Mouse (Mus musculus) midbrain, embryonic 11.5 days (tissue): ENCODE measurements around the gene Samd4b. TPM values are rescaled to one million over a fixed set of nuclear protein-coding genes. Genes with fewer than 3 reads are reported as not detected.
"Not testable (repeated sequence)": the region's sequence is repeated elsewhere in the genome, so short reads cannot be mapped to it uniquely, and the experiment has no call there.

Experiments used
- ATAC-seq: fragments of 200-750 bp; cut with Nextera tagmentation; 2 replicates; pipeline ENCODE4 v1.8.0; 2017; ENCODE audit warnings: moderate TSS enrichment, moderate library complexity; ENCODE audit not compliant: low FRiP score
- DNase-seq: peaks from one replicate; pipeline ENCODE4 v3.0.0; 2015; ENCODE audit warnings: low spot score; ENCODE audit errors: missing footprints
- H3K27ac ChIP-seq: fragments of 300-500 bp; sonication (generic); 2 replicates; pipeline ENCODE4 v1.5.1; 2014; ENCODE audit warnings: low read depth, low read length
- H3K27me3 ChIP-seq: fragments of 300-500 bp; sonication (generic); 2 replicates; pipeline ENCODE4 v1.6.1; 2014; ENCODE audit warnings: mild to moderate bottlenecking, low read length, moderate library complexity, mixed read lengths; ENCODE audit not compliant: control insufficient read depth, insufficient read depth
- H3K36me3 ChIP-seq: fragments of 300-500 bp; sonication (generic); 2 replicates; pipeline ENCODE4 v1.6.1; 2014; ENCODE audit warnings: mild to moderate bottlenecking, low read length, moderate library complexity, mixed read lengths; ENCODE audit not compliant: control insufficient read depth, insufficient read depth
- H3K4me1 ChIP-seq: fragments of 300-500 bp; sonication (generic); 2 replicates; pipeline ENCODE4 v1.6.1; 2014; ENCODE audit warnings: low read length; ENCODE audit not compliant: control insufficient read depth, insufficient read depth
- H3K4me2 ChIP-seq: fragments of 300-500 bp; sonication (generic); 2 replicates; pipeline ENCODE4 v1.6.1; 2014; ENCODE audit warnings: mild to moderate bottlenecking, moderate library complexity
- H3K4me3 ChIP-seq: fragments of 300-500 bp; sonication (generic); 2 replicates; pipeline ENCODE4 v1.5.1; 2014; ENCODE audit warnings: low read depth, low read length
- H3K9ac ChIP-seq: fragments of 300-500 bp; sonication (generic); 2 replicates; pipeline ENCODE4 v1.6.1; 2014; ENCODE audit warnings: low read length
- H3K9me3 ChIP-seq: fragments of 300-500 bp; sonication (generic); 2 replicates; pipeline ENCODE4 v1.6.1; 2016; ENCODE audit warnings: low read length; ENCODE audit not compliant: control insufficient read depth
- WGBS: fragments of 180-500 bp; shearing (Covaris S2); extraction: QIAGEN DNeasy Blood & Tissue Kit; methylation state at CpG from one replicate; pipeline ENCODE4 v1.1.7; 2014; 5-methylcytosine and 5-hydroxymethylcytosine counted together
- polyA plus RNA-seq: library from polyadenylated mRNA; unstranded; fragments of >200 nt; fragmentation: Nextera tagmentation; extraction: Ambion mirVana; gene quantifications from 2 replicates; pipeline ENCODE4 v1.2.1, GENCODE M21; 2014

Samd4b gene
- polyA plus RNA-seq, 1 experiment from 2014 or later = 27.8 TPM

DNA sequence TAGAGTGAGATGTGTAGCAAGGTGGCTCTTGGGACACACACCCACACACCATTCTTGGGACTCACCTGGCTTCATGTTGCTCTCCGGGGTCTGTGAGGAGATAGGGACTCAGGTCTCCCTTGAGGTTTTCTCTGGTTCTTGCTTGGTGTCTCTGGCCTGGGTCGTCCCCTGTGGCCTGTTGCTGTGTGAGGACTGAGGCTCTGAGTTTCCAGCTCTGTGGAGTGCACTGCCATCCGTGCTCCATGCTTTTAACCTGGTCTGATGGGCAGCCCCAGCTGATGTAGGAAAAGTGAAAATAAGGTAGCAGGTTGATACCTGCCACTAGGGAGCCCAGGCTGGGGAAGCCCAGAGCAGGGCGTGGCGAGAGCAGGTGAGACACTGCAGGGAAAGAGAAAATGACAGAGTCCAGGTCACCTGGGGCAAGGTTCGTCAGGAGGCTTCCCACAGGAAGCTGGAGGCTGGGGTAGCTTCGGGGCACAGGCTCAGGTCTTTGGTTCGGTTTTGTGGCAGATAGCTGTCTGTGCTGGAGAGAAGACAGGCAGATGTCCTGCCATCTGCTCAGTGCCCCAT is 87.5 kb downstream of the Samd4b start, which contains the start of gene Ifnl2:
TSS of gene Ifnl2 (minus strand) at position 51 of the 570 bp plus-strand sequence.
- WGBS = 70% methylated on average over 8 of the region's 8 CpGs
- not testable (repeated sequence) for H3K27ac ChIP-seq, H3K4me2 ChIP-seq, H3K4me1 ChIP-seq, ATAC-seq, H3K36me3 ChIP-seq, H3K4me3 ChIP-seq, H3K9me3 ChIP-seq, H3K9ac ChIP-seq, DNase-seq, H3K27me3 ChIP-seq

DNA sequence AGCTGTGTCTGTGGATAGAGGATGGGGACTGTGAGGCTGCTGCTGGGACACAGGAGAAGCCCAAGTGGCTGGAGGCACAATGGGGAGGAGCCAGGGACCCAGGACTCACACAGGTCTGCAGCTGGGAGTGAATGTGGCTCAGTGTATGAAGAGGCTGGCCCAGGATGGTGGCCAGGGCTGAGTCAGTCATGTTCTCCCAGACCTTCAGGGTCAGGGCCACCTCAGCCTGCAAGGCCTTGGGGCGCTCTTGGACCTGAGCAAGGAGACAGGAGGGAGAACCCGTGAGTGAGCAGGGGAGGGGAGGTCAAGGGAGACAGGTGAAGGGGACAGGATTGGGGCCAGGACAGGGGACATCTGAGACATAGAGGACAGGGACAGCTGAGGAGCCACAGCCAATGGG is 88.8 kb downstream of the Samd4b start:
- H3K9ac ChIP-seq, H3K4me3 ChIP-seq, H3K9me3 ChIP-seq, H3K4me2 ChIP-seq, ATAC-seq, H3K4me1 ChIP-seq, H3K36me3 ChIP-seq, DNase-seq, H3K27me3 ChIP-seq, H3K27ac ChIP-seq: not testable (repeated sequence)
- whole genome bisulfite sequencing = 86% methylated on average over 1 of the region's 2 CpGs

- H3K4me3 ChIP-seq = no peak overlapping the region
- no peak overlapping the region for H3K9ac ChIP-seq
- H3K27me3 ChIP-seq = no peaks in the 10 kb centered on the region
- no peaks in the 10 kb centered on the region for H3K36me3 ChIP-seq
- WGBS = 6% methylated on average over 5 of the region's 5 CpGs
- no peak overlapping the region for H3K27ac ChIP-seq
- no peak for DNase-seq
- H3K9me3 ChIP-seq = no peaks in the 10 kb centered on the region; the same call in 1 of the 2 replicates
- no peak for ATAC-seq
- H3K4me2 ChIP-seq = no peak overlapping the region
- H3K4me1 ChIP-seq = no peaks in the 10 kb centered on the region
Measured at GRCm38 (mm10) chr7:28505585-28505984, 92.4 kb downstream of the Samd4b start.

DNA sequence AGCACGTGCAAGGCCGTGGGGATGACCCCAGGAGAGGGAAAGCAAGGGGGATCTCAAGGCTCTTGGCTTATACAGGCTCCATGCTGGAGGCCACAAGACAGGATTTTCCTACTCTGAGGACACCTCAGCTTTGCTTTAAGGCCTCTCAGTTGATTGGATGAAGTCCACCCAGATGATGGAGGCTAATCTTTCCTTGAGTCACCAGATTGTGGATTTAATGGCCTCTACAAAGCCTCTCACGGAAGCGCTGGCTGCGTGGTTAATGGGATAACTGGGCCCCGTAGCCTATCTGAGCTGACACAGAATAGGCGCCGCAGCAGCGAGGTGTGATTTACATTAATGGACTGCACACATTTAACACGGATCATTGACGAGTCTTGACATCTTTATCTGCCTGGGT is 102.5 kb downstream of the Samd4b start:
- no peak overlapping the region for H3K4me3 ChIP-seq
- no peaks in the 10 kb centered on the region for H3K36me3 ChIP-seq
- no peaks in the 10 kb centered on the region for H3K4me1 ChIP-seq
- H3K27ac ChIP-seq = no peak overlapping the region
- H3K4me2 ChIP-seq = no peak overlapping the region
- H3K9me3 ChIP-seq = no peaks in the 10 kb centered on the region
- ATAC-seq = peak; percentile 69; the same call in 1 of the 2 replicates
- WGBS = 46% methylated on average over 11 of the region's 11 CpGs
- peak; percentile 88 for DNase-seq
- no peaks in the 10 kb centered on the region for H3K27me3 ChIP-seq
- H3K9ac ChIP-seq = no peak overlapping the region

DNA sequence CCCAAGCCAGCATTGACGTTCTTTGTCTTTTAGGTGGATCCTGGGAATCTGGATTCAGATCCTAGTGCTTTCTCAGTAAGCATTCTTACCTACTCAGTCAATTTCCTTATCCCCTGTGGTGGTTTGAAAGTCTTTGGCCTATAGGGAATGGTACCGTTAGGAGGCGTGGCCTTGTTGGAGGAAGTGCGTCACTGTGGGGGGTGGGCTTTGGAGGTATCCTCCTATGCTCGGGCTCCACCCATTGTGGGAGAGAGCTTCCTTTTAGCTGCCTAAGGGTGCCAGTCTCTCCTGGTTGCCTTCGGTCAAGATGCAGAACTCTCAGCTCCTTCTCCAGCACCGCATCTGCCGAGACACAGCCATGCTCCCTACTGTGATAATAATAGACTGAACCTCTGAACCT is 105.6 kb downstream of the Samd4b start:
- Histone ChIP-seq H3K36me3 (no peaks in the 10 kb centered on the region), H3K4me2 (no peak overlapping the region), H3K9ac (no peak overlapping the region), H3K4me3 (no peak overlapping the region), H3K4me1 (no peaks in the 10 kb centered on the region), H3K27me3 (peaks cover 4% of the 10 kb centered on the region; the same call in 1 of the 2 replicates), H3K9me3 (no peaks in the 10 kb centered on the region), H3K27ac (no peak overlapping the region)
- ATAC-seq (no peak), DNase-seq (no peak)
- WGBS = 90% methylated on average over 8 of the region's 8 CpGs

DNA sequence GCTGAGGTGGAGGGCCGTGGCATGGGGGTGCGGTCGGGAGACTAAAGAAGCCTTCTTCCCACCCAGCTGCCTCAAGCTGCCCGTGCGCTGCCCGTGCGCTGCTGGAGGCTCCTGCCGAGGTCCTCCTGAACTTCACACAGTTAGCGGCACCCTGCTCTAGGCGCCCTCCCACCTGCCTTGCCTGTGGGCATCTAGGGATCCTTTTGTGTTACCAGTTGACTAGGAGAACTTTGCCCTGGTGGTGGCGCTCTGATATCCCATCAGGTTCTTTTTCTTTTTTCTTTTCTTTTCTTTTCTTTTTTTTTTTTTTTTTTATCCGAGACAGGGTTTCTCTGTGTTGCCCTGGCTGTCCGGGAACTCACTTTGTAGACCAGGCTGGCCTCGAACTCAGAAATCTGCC is 107.0 kb downstream of the Samd4b start:
- no peak for ATAC-seq
- H3K4me2 ChIP-seq = no peak overlapping the region
- H3K27me3 ChIP-seq = peaks cover 4% of the 10 kb centered on the region; the same call in 1 of the 2 replicates
- WGBS = 32% methylated on average over 14 of the region's 14 CpGs
- H3K9ac ChIP-seq = no peak overlapping the region
- H3K36me3 ChIP-seq = no peaks in the 10 kb centered on the region
- no peak for DNase-seq
- H3K27ac ChIP-seq = no peak overlapping the region
- H3K4me3 ChIP-seq = no peak overlapping the region
- no peaks in the 10 kb centered on the region for H3K9me3 ChIP-seq
- no peaks in the 10 kb centered on the region for H3K4me1 ChIP-seq

- WGBS = 4% methylated on average over 10 of the region's 10 CpGs
- Histone ChIP-seq H3K4me1 (no peaks in the 10 kb centered on the region), H3K4me2 (no peak overlapping the region), H3K9ac (no peak overlapping the region), H3K9me3 (no peaks in the 10 kb centered on the region), H3K27ac (no peak overlapping the region), H3K36me3 (no peaks in the 10 kb centered on the region), H3K4me3 (no peak overlapping the region), H3K27me3 (peaks cover 4% of the 10 kb centered on the region; the same call in 1 of the 2 replicates)
- DNase-seq (no peak), ATAC-seq (peak; percentile 44; the same call in 1 of the 2 replicates)
Measured at GRCm38 (mm10) chr7:28490410-28490809, 107.5 kb downstream of the Samd4b start.

DNA sequence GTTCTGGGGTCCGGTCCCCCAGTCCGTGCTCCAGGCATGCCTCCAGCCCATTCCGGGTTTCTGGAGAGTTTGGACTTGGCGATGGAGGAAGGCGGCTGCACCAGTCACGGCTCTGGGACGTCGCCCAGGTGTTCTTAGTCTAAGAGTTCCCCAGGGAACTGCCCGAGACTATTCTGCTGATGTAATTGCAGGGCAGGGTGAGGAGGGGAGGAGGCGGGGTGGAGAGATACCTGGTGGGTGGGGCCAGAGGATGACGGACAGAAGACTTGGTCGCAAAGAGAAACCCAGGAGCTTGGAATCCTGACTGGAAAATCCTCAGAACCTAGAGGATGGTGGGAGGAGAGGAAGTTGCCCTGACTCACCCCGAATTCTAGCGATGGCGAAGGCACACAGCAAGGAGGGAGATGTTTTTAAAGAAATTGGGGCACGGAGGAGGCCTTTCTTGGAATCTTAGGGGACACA is 109.9 kb downstream of the Samd4b start:
- ATAC-seq (no peak), DNase-seq (no peak)
- Histone ChIP-seq H3K36me3 (no peaks in the 10 kb centered on the region), H3K9me3 (no peaks in the 10 kb centered on the region), H3K27ac (no peak overlapping the region), H3K9ac (no peak overlapping the region), H3K4me2 (no peak overlapping the region), H3K4me1 (no peaks in the 10 kb centered on the region), H3K27me3 (peaks cover 4% of the 10 kb centered on the region; the same call in 1 of the 2 replicates), H3K4me3 (no peak overlapping the region)
- 4% methylated on average over 16 of the region's 16 CpGs for WGBS

DNA sequence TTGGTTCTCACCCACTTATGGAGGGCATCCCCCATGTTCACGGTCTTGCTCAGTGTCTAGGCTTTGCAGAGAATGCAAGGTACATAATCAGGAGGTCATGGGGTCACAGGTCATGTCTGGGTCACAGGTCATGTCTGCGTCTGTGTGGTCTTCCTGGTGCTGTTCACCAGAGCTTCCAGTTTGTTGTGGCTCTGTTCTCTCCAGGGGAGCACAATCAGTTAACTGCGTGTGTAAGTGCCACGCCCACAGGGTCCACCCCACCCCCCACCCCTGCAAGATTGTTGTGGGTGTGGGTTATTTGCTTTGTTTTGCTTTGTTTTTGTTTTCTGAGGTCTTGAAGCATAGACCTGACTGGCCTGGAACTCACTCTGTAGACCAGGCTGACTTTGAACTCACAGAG is 113.8 kb downstream of the Samd4b start:
- Histone ChIP-seq H3K27ac (no peak overlapping the region), H3K9me3 (no peaks in the 10 kb centered on the region), H3K27me3 (peaks cover 4% of the 10 kb centered on the region; the same call in 1 of the 2 replicates), H3K4me1 (no peaks in the 10 kb centered on the region), H3K9ac (no peak overlapping the region), H3K4me3 (no peak overlapping the region), H3K36me3 (no peaks in the 10 kb centered on the region), H3K4me2 (no peak overlapping the region)
- WGBS = 43% methylated on average over 4 of the region's 4 CpGs
- ATAC-seq (no peak), DNase-seq (no peak)
